Mouse (Mus musculus): Measurements from ENCODE around the gene Wdr11.

The Wdr11 gene

GRCm38 (mm10) chr7:129653791-129654271 is 62.2 kb downstream of the Wdr11 start:
- peak; percentile 93 for DNase-seq

GRCm38 (mm10) chr7:129654923-129655322 is 63.3 kb downstream of the Wdr11 start:
- no peak for DNase-seq

- DNase-seq = no peak
Measured at GRCm38 (mm10) chr7:129655604-129656226, 64.1 kb downstream of the Wdr11 start.

GRCm38 (mm10) chr7:129657867-129658266 is 66.2 kb downstream of the Wdr11 start:
- no peak for DNase-seq

GRCm38 (mm10) chr7:129659755-129660154 is 68.1 kb downstream of the Wdr11 start:
- DNase-seq = no peak

- DNase-seq = no peak
Measured at GRCm38 (mm10) chr7:129660546-129660945, 68.9 kb downstream of the Wdr11 start.

GRCm38 (mm10) chr7:129662051-129662789 is 70.6 kb downstream of the Wdr11 start:
- DNase-seq = no peak

GRCm38 (mm10) chr7:129663781-129664505 is 72.3 kb downstream of the Wdr11 start:
- no peak for DNase-seq

GRCm38 (mm10) chr7:129665411-129665810 is 73.7 kb downstream of the Wdr11 start:
- DNase-seq = no peak

- no peak for DNase-seq
Measured at GRCm38 (mm10) chr7:129665921-129666320, 74.3 kb downstream of the Wdr11 start.

GRCm38 (mm10) chr7:129666526-129666925 is 74.9 kb downstream of the Wdr11 start:
- DNase-seq = no peak

- no peak for DNase-seq
Measured at GRCm38 (mm10) chr7:129670280-129670679, 78.6 kb downstream of the Wdr11 start.

GRCm38 (mm10) chr7:129671675-129672651 is 80.3 kb downstream of the Wdr11 start:
- no peak for DNase-seq

GRCm38 (mm10) chr7:129673776-129674175 is 82.1 kb downstream of the Wdr11 start:
- DNase-seq = no peak

GRCm38 (mm10) chr7:129674558-129674957 is 82.9 kb downstream of the Wdr11 start:
- no peak for DNase-seq

- DNase-seq = no peak
Measured at GRCm38 (mm10) chr7:129675852-129676251, 84.2 kb downstream of the Wdr11 start.

- DNase-seq = no peak
Measured at GRCm38 (mm10) chr7:129677141-129677540, 85.5 kb downstream of the Wdr11 start.

- DNase-seq = no peak
Measured at GRCm38 (mm10) chr7:129678431-129678830, 86.8 kb downstream of the Wdr11 start.

- no peak for DNase-seq
Measured at GRCm38 (mm10) chr7:129678972-129679371, 87.3 kb downstream of the Wdr11 start.

GRCm38 (mm10) chr7:129680534-129681210 is 89.0 kb downstream of the Wdr11 start:
- DNase-seq = no peak

GRCm38 (mm10) chr7:129682525-129682924 is 90.9 kb downstream of the Wdr11 start:
- DNase-seq = peak; percentile 61

- DNase-seq = peak; percentile 69
Measured at GRCm38 (mm10) chr7:129685326-129685725, 93.7 kb downstream of the Wdr11 start.
